Mouse (Mus musculus): ENCODE measurements around the gene Gm21680. TPM values are rescaled to one million over a fixed set of nuclear protein-coding genes. Genes with fewer than 3 reads are reported as not detected.

Gm21680 gene
- polyA plus RNA-seq, 1 experiment from 2014 or later, result 0.12 TPM

Other genes starting within 250 kb of the Gm21680 start
- gene Actr3b, start 212.7 kb downstream of the Gm21680 start, polyA plus RNA-seq (2015; fragmentation: Nextera tagmentation; extraction: Ambion mirVana), result 5.2 and 5.3 TPM in 2 replicates
- gene Gm21663, start 30.3 kb downstream of the Gm21680 start, polyA plus RNA-seq (2015; fragmentation: Nextera tagmentation; extraction: Ambion mirVana), result not detected in 2 replicates
- not detected in 2 replicates for gene Gm21671, start 18.2 kb downstream of the Gm21680 start, polyA plus RNA-seq (2015; fragmentation: Nextera tagmentation; extraction: Ambion mirVana)
- 0.08 TPM in 1 of 2 replicates, not detected in the other for gene Gm21698, start 16.0 kb upstream of the Gm21680 start, polyA plus RNA-seq (2015; fragmentation: Nextera tagmentation; extraction: Ambion mirVana)
- gene Gm1979, start 32.1 kb upstream of the Gm21680 start, polyA plus RNA-seq (2015; fragmentation: Nextera tagmentation; extraction: Ambion mirVana), result 0.19 TPM in 1 of 2 replicates, not detected in the other
- not detected in 2 replicates for gene Gm5862, start 50.3 kb upstream of the Gm21680 start, polyA plus RNA-seq (2015; fragmentation: Nextera tagmentation; extraction: Ambion mirVana)
- not detected in 2 replicates for gene Speer4a, start 66.9 kb upstream of the Gm21680 start, polyA plus RNA-seq (2015; fragmentation: Nextera tagmentation; extraction: Ambion mirVana)
- 0.06 TPM in 1 of 2 replicates, not detected in the other for gene Gm7347, start 85.9 kb upstream of the Gm21680 start, polyA plus RNA-seq (2015; fragmentation: Nextera tagmentation; extraction: Ambion mirVana)
- gene Gm10471, start 116.6 kb upstream of the Gm21680 start, polyA plus RNA-seq (2015; fragmentation: Nextera tagmentation; extraction: Ambion mirVana), result 0.06 TPM in 1 of 2 replicates, not detected in the other
- not detected in 2 replicates for gene 5031410I06Rik, start 132.7 kb upstream of the Gm21680 start, polyA plus RNA-seq (2015; fragmentation: Nextera tagmentation; extraction: Ambion mirVana)
- not detected in 2 replicates for gene Gm10220, start 148.8 kb upstream of the Gm21680 start, polyA plus RNA-seq (2015; fragmentation: Nextera tagmentation; extraction: Ambion mirVana)

Measured in kidney, embryonic 15.5 days (tissue).